Mouse (Mus musculus): Measurements from ENCODE around the gene Ylpm1.

Ylpm1 gene

GRCm38 (mm10) chr12:84996083-84996496 lies at the start of gene Ylpm1:
Gene Ylpm1, plus strand, starts transcription at chr12:84996321.
- DNase-seq (ENCODE audit: low spot score): peak; percentile 99

- DNase-seq (ENCODE audit: low spot score): no peak
These were observed 48.1 kb upstream of the Ylpm1 start for GRCm38 (mm10) chr12:84947894-84948583.

GRCm38 (mm10) chr12:84948584-84949285 lies 47.4 kb upstream of the Ylpm1 start:
- no peak for DNase-seq (ENCODE audit: low spot score)

GRCm38 (mm10) chr12:84950763-84951162 lies 45.4 kb upstream of the Ylpm1 start:
- no peak for DNase-seq (ENCODE audit: low spot score)

GRCm38 (mm10) chr12:84951531-84951930 lies 44.6 kb upstream of the Ylpm1 start:
- DNase-seq (ENCODE audit: low spot score): no peak

- no peak for DNase-seq (ENCODE audit: low spot score)
These were observed 43.8 kb upstream of the Ylpm1 start for GRCm38 (mm10) chr12:84952351-84952750.

- DNase-seq (ENCODE audit: low spot score): no peak
These were observed 39.8 kb upstream of the Ylpm1 start for GRCm38 (mm10) chr12:84956317-84956716.

- no peak for DNase-seq (ENCODE audit: low spot score)
These were observed 37.2 kb upstream of the Ylpm1 start for GRCm38 (mm10) chr12:84958794-84959356.

- DNase-seq (ENCODE audit: low spot score): no peak
These were observed 33.5 kb upstream of the Ylpm1 start for GRCm38 (mm10) chr12:84962606-84963005.

- DNase-seq (ENCODE audit: low spot score): no peak
These were observed 27.1 kb upstream of the Ylpm1 start for GRCm38 (mm10) chr12:84968831-84969655.

GRCm38 (mm10) chr12:84969656-84970427 lies 26.3 kb upstream of the Ylpm1 start:
- DNase-seq (ENCODE audit: low spot score): no peak

GRCm38 (mm10) chr12:84970428-84971096 lies 25.6 kb upstream of the Ylpm1 start, which contains the start of the genes Fcf1 and Arel1:
Gene Fcf1, plus strand, starts transcription at chr12:84970897.
Gene Arel1, minus strand, starts transcription at chr12:84970900.
- peak; percentile 96 for DNase-seq (ENCODE audit: low spot score)

GRCm38 (mm10) chr12:84979264-84979862 lies 16.8 kb upstream of the Ylpm1 start:
- no peak for DNase-seq (ENCODE audit: low spot score)

GRCm38 (mm10) chr12:84989456-84989855 lies 6.7 kb upstream of the Ylpm1 start:
- DNase-seq (ENCODE audit: low spot score): no peak

- no peak for DNase-seq (ENCODE audit: low spot score)
These were observed 884 bp upstream of the Ylpm1 start for GRCm38 (mm10) chr12:84995112-84995761.

GRCm38 (mm10) chr12:84996501-84997398 lies 629 bp downstream of the Ylpm1 start:
- DNase-seq (ENCODE audit: low spot score): peak; percentile 23

- DNase-seq (ENCODE audit: low spot score): no peak
These were observed 2.9 kb downstream of the Ylpm1 start for GRCm38 (mm10) chr12:84999053-84999452.

GRCm38 (mm10) chr12:85006206-85006605 lies 10.1 kb downstream of the Ylpm1 start:
- DNase-seq (ENCODE audit: low spot score): no peak

- DNase-seq (ENCODE audit: low spot score): no peak
These were observed 10.9 kb downstream of the Ylpm1 start for GRCm38 (mm10) chr12:85007021-85007420.

Data from embryo, embryonic 10.5 days (tissue).